8 mouse cellular contexts compared by ENCODE assay signal in genomic region chr1:135585573-135585972, GRCm38 (mm10). TPM values are rescaled to one million over a fixed set of nuclear protein-coding genes. Genes with fewer than 3 reads are reported as not detected.
DNase-seq lines count a peak whose midpoint lies in the region; ATAC-seq lines count a peak whose summit lies in the region.

No protein-coding gene starts in this region.

- H3K4me1 ChIP-seq in lung, embryonic 15.5 days = peaks cover 51% of the 10 kb centered on the region
- peaks cover 48% of the 10 kb centered on the region for H3K4me1 ChIP-seq in embryonic facial prominence, embryonic 12.5 days
- peaks cover 37 to 61% of the 10 kb centered on the region in 2 experiments for H3K4me1 ChIP-seq in heart, embryonic 14.5 days (ENCODE audit: control insufficient read depth in 2 of 2, insufficient read depth in 2 of 2, low read length in 2 of 2)
- H3K4me1 ChIP-seq in lung, embryonic 16.5 days (replicated peaks; ENCODE audit: control insufficient read depth, insufficient read depth, low read length) = peaks cover 30% of the 10 kb centered on the region

- H3K27me3 ChIP-seq in lung, embryonic 15.5 days = no peaks in the 10 kb centered on the region; the same call in 1 of the 2 replicates
- 0 out of 2 replicates have a peak, but pooled peaks cover 2% of the 10 kb centered on the region for H3K27me3 ChIP-seq in embryonic facial prominence, embryonic 12.5 days
- no peaks in the 10 kb centered on the region for H3K27me3 ChIP-seq in heart, embryonic 14.5 days (ENCODE audit: control insufficient read depth, insufficient read depth, low read length)
- peaks cover 5% of the 10 kb centered on the region; the same call in 1 of the 2 replicates for H3K27me3 ChIP-seq in lung, embryonic 16.5 days (ENCODE audit: control insufficient read depth, insufficient read depth, low read depth, low read length)

- H3K9ac ChIP-seq in lung, embryonic 15.5 days = peak overlapping the region; percentile 50; the same call in 1 of the 2 replicates
- H3K9ac ChIP-seq in embryonic facial prominence, embryonic 12.5 days = peak overlapping the region; percentile 60
- H3K9ac ChIP-seq in heart, embryonic 14.5 days (ENCODE audit: low read length) = peak overlapping the region; percentile 75
- peak overlapping the region; percentile 64 for H3K9ac ChIP-seq in lung, embryonic 16.5 days (ENCODE audit: low read length)

- no peak for DNase-seq in lung, postnatal 25 days (ENCODE audit: low spot score)
- peak; percentile 64 to 72 for DNase-seq in layer of hippocampus, adult 18-20 months (ENCODE audit: low spot score in 2 of 2)
- DNase-seq in right cerebral cortex, adult 18-20 months = peak; percentile 77
- no peak for DNase-seq in spleen, adult 18-20 months

- peak overlapping the region; percentile 59 for H3K4me3 ChIP-seq in lung, embryonic 15.5 days
- H3K4me3 ChIP-seq in embryonic facial prominence, embryonic 12.5 days = peak overlapping the region; percentile 54
- H3K4me3 ChIP-seq in heart, embryonic 14.5 days (ENCODE audit: control insufficient read depth in 1 of 2, insufficient read depth in 1 of 2, low read depth in 1 of 2, low read length in 2 of 2) = peak overlapping the region; percentile 50 to 65
- peak overlapping the region; percentile 58 for H3K4me3 ChIP-seq in lung, embryonic 16.5 days (ENCODE audit: low read length)

- ATAC-seq in lung, embryonic 15.5 days (ENCODE audit: borderline replicate concordance, extremely low read depth, low FRiP score, low TSS enrichment) = peak; percentile 64
- peak; percentile 42; the same call in 1 of the 2 replicates for ATAC-seq in embryonic facial prominence, embryonic 12.5 days (ENCODE audit: insufficient number of reproducible peaks, insufficient read depth, low FRiP score, low TSS enrichment)
- ATAC-seq in heart, embryonic 14.5 days (ENCODE audit: insufficient number of reproducible peaks, insufficient read depth, low FRiP score, low read depth) = peak; percentile 72
- peak; percentile 75 for ATAC-seq in lung, embryonic 16.5 days (ENCODE audit: low read depth)

- WGBS in lung, embryonic 15.5 days = 2% methylated on average over 19 of the region's 19 CpGs
- WGBS in embryonic facial prominence, embryonic 12.5 days = under 1% methylated on average over 17 of the region's 19 CpGs
- under 1% methylated on average over 18 of the region's 19 CpGs for WGBS in heart, embryonic 14.5 days
- under 1% methylated on average over 17 of the region's 19 CpGs for WGBS in lung, embryonic 16.5 days

- H3K4me2 ChIP-seq in lung, embryonic 15.5 days = peak overlapping the region; percentile 98
- H3K4me2 ChIP-seq in embryonic facial prominence, embryonic 12.5 days (replicated peaks) = peak overlapping the region; percentile 87
- H3K4me2 ChIP-seq in heart, embryonic 14.5 days (ENCODE audit: low read length) = peak overlapping the region; percentile 94
- H3K4me2 ChIP-seq in lung, embryonic 16.5 days (ENCODE audit: low read depth, low read length) = peak overlapping the region; percentile 92

- no peaks in the 10 kb centered on the region for H3K36me3 ChIP-seq in lung, embryonic 15.5 days
- H3K36me3 ChIP-seq in embryonic facial prominence, embryonic 12.5 days = no peaks in the 10 kb centered on the region
- H3K36me3 ChIP-seq in heart, embryonic 14.5 days (ENCODE audit: control insufficient read depth, insufficient read depth, low read length) = 0 out of 2 replicates have a peak, but pooled peaks cover 5% of the 10 kb centered on the region
- H3K36me3 ChIP-seq in lung, embryonic 16.5 days (ENCODE audit: control insufficient read depth, insufficient read depth, low read length) = no peaks in the 10 kb centered on the region

- H3K27ac ChIP-seq in lung, embryonic 15.5 days = peak overlapping the region; percentile 57
- H3K27ac ChIP-seq in embryonic facial prominence, embryonic 12.5 days = peak overlapping the region; percentile 78; the same call in 1 of the 2 replicates
- peak overlapping the region; percentile 66 to 86 for H3K27ac ChIP-seq in heart, embryonic 14.5 days (replicated peaks in 1 of 2; ENCODE audit: control insufficient read depth in 1 of 2, insufficient read depth in 1 of 2, low read depth in 2 of 2, low read length in 2 of 2)
- no peak overlapping the region for H3K27ac ChIP-seq in lung, embryonic 16.5 days (ENCODE audit: low read length)

- H3K9me3 ChIP-seq in lung, embryonic 15.5 days = no peaks in the 10 kb centered on the region
- H3K9me3 ChIP-seq in embryonic facial prominence, embryonic 12.5 days = no peaks in the 10 kb centered on the region
- no peaks in the 10 kb centered on the region for H3K9me3 ChIP-seq in heart, embryonic 14.5 days (ENCODE audit: control insufficient read depth, low read length)
- H3K9me3 ChIP-seq in lung, embryonic 16.5 days (ENCODE audit: control insufficient read depth, low read length) = no peaks in the 10 kb centered on the region

RNA-seq across cellular contexts. Expression of gene Nav1, which starts 21.5 kb away (rescaled TPM):
- polyA plus RNA-seq in lung, embryonic 15.5 days (2015; fragmentation: Nextera tagmentation; extraction: Ambion mirVana) = 10.7 and 11.6 TPM in 2 replicates
- polyA plus RNA-seq in embryonic facial prominence, embryonic 12.5 days (2016; fragmentation: Nextera tagmentation; extraction: Ambion mirVana) = 18.6 and 19.6 TPM in 2 replicates
- polyA plus RNA-seq in heart, embryonic 14.5 days (2014; fragmentation: Nextera tagmentation; extraction: Ambion mirVana) = 28.0 and 33.6 TPM in 2 replicates
- 10 to 100 TPM; 50.5 to 56.8 TPM for total RNA-seq in layer of hippocampus, adult 18-20 months (2021)
- polyA plus RNA-seq in lung, embryonic 16.5 days (2015; fragmentation: Nextera tagmentation; extraction: Ambion mirVana) = 10.8 and 11.5 TPM in 2 replicates

Comparison
In these comparisons a context has a peak if more than half of its experiments do, and no peak if none do; other contexts are left out.
1. DNase-seq: peak in layer of hippocampus, adult 18-20 months (2 of 2) and right cerebral cortex, adult 18-20 months (single experiment); none in lung, postnatal 25 days (single experiment) and spleen, adult 18-20 months (0 of 2).
2. Peak in every context shown above with its lines, with median percentiles within 50 percentile points of each other: ATAC-seq, H3K4me2 ChIP-seq, H3K4me3 ChIP-seq and H3K9ac ChIP-seq.